Mouse (Mus musculus): ENCODE data around the gene Ddc.

DNA sequence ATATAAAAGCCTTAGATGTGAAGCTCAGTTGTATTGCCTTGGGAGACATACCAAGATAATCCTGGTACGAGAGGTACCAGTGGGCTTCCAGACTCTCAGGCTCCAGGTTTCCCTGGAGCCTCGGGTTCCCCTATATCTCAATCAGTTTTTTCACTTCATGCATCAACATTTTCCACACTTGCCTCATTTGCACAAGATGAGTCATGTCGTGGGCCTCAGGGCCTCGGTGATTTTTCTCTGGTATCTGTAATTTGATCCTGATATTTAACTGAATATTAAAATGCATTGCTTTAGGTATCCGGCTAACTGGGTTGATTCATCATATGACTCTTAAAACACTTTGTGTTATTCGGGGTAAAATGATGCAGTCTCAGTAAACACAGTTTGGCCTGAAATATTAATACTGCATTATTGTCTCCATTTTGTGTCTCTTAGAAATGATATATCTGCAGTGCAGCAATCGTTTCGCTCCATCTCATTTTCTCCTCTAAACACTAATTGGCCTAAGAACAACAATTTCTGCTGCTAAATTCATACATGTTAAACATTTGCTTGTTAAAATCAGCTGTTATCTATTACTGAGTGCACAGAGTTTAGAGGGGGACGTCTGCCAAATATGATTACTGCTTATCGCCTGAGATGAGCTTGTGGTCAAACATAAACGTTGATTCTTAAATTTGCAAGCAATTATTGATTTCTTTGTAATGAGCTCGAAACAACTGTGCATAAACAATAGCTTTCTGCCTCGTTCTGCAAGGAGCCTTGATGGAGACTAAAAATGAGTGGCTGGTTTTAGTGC, 48.2 kb downstream of the Ddc start:
- TF ChIP-seq CTCF (IDR thresholded peaks at IDR 0.05; ENCODE audit: control insufficient read depth, insufficient read depth, insufficient replicate concordance, low read depth, low read length), result no peak
- no peak for TF ChIP-seq POLR2A (IDR thresholded peaks at IDR 0.05; ENCODE audit: control insufficient read depth, low read depth, low read length)
